Comparison of ENCODE assay signal across 14 mouse cellular contexts in genomic region chr12:112794998-112795397, GRCm38 (mm10). TPM values are rescaled to one million over a fixed set of nuclear protein-coding genes. Genes with fewer than 3 reads are reported as not detected.
DNase-seq lines count a peak whose midpoint lies in the region; ATAC-seq and TF ChIP-seq lines count a peak whose summit lies in the region.
"Had no signal": no experiment of that assay in that cellular context is flagged by ENCODE, and none has a peak within 500 bp of the region (broad histone marks: within the 10 kb centered on the region; RNA-seq: fewer than 3 reads in every experiment).

No protein-coding gene starts in this region.

- WGBS in limb, embryonic 14.5 days: 86% methylated on average over 5 of the region's 5 CpGs
- WGBS in kidney, embryonic 16.5 days: 81% methylated on average over 5 of the region's 5 CpGs
- WGBS in hindbrain, embryonic 10.5 days: 88% methylated on average over 5 of the region's 5 CpGs

- no peaks in the 10 kb centered on the region for H3K36me3 ChIP-seq in megakaryocyte, embryonic 14.5 days (replicated peaks; ENCODE audit: low read length)
- no peaks in the 10 kb centered on the region for H3K36me3 ChIP-seq in limb, embryonic 14.5 days (ENCODE audit: control insufficient read depth, insufficient read depth, low read length)
- H3K36me3 ChIP-seq in kidney, embryonic 16.5 days (ENCODE audit: insufficient read depth, low read length): no peaks in the 10 kb centered on the region
- no peaks in the 10 kb centered on the region for H3K36me3 ChIP-seq in hindbrain, embryonic 10.5 days
- H3K36me3 ChIP-seq: forebrain, embryonic 15.5 days; hindbrain, embryonic 13.5 days had no signal

- no peak for ATAC-seq in megakaryocyte, adult 5-6 weeks (ENCODE audit: poor library complexity, severe bottlenecking)
- ATAC-seq in limb, embryonic 14.5 days (ENCODE audit: low FRiP score, low read depth): no peak
- no peak for ATAC-seq in kidney, embryonic 16.5 days (ENCODE audit: low FRiP score, low TSS enrichment)
- ATAC-seq: forebrain, embryonic 15.5 days had no signal

- DNase-seq in gastrocnemius, adult 2 months: no peak
- DNase-seq in gastrocnemius, postnatal 36 days: no peak
- no peak for DNase-seq in limb, embryonic 14.5 days (ENCODE audit: low spot score)
- no peak for DNase-seq in hindbrain, embryonic 10.5 days (ENCODE audit: low spot score)
- no peak for DNase-seq in Muller cell, postnatal 12 days (ENCODE audit: inconsistent ontology term)
- DNase-seq: cerebellum, adult 8-10 months; kidney, adult 9 months had no signal

- peak overlapping the region; percentile 65 for H3K4me3 ChIP-seq in gastrocnemius, adult 2 months
- peak overlapping the region; percentile 81 for H3K4me3 ChIP-seq in megakaryocyte, embryonic 14.5 days (replicated peaks)
- no peak overlapping the region for H3K4me3 ChIP-seq in limb, embryonic 14.5 days (replicated peaks; ENCODE audit: low read length)
- H3K4me3 ChIP-seq in kidney, embryonic 16.5 days (ENCODE audit: low read length): no peak overlapping the region
- no peak overlapping the region for H3K4me3 ChIP-seq in hindbrain, embryonic 10.5 days
- H3K4me3 ChIP-seq: forebrain, embryonic 15.5 days; hindbrain, embryonic 13.5 days had no signal

- TF ChIP-seq CTCF in gastrocnemius, adult 2 months (IDR thresholded peaks at IDR 0.05): no peak

- H3K9me3 ChIP-seq in megakaryocyte, embryonic 14.5 days: no peaks in the 10 kb centered on the region
- no peaks in the 10 kb centered on the region for H3K9me3 ChIP-seq in limb, embryonic 14.5 days (ENCODE audit: control insufficient read depth, low read length)
- H3K9me3 ChIP-seq in kidney, embryonic 16.5 days (ENCODE audit: low read length): no peaks in the 10 kb centered on the region
- H3K9me3 ChIP-seq in hindbrain, embryonic 10.5 days: no peaks in the 10 kb centered on the region
- H3K9me3 ChIP-seq: forebrain, embryonic 15.5 days; hindbrain, embryonic 13.5 days had no signal

- no peak for TF ChIP-seq POLR2A in limb, embryonic 14.5 days (IDR thresholded peaks at IDR 0.05; ENCODE audit: borderline replicate concordance, extremely low read depth, insufficient read depth, insufficient read length)

- H3K27ac ChIP-seq in gastrocnemius, adult 2 months: peak overlapping the region; percentile 78
- H3K27ac ChIP-seq in limb, embryonic 14.5 days (replicated peaks; ENCODE audit: low read depth, low read length): no peak overlapping the region
- no peak overlapping the region for H3K27ac ChIP-seq in kidney, embryonic 16.5 days (ENCODE audit: low read length)
- H3K27ac ChIP-seq in hindbrain, embryonic 10.5 days: no peak overlapping the region
- H3K27ac ChIP-seq: forebrain, embryonic 15.5 days; hindbrain, embryonic 13.5 days; liver, embryonic 14.5 days had no signal

- 0 out of 2 replicates have a peak overlapping the region, but pooled peaks have one; percentile 21 for H3K9ac ChIP-seq in limb, embryonic 14.5 days (ENCODE audit: low read depth, low read length, severe bottlenecking)
- H3K9ac ChIP-seq in kidney, embryonic 16.5 days (replicated peaks; ENCODE audit: low read length): no peak overlapping the region
- H3K9ac ChIP-seq: forebrain, embryonic 15.5 days; hindbrain, embryonic 13.5 days; liver, embryonic 14.5 days had no signal

- H3K4me1 ChIP-seq in megakaryocyte, embryonic 14.5 days: peaks cover 57% of the 10 kb centered on the region
- peaks cover 29% of the 10 kb centered on the region for H3K4me1 ChIP-seq in limb, embryonic 14.5 days (ENCODE audit: control insufficient read depth, insufficient read depth, low read length)
- peaks cover 25% of the 10 kb centered on the region for H3K4me1 ChIP-seq in kidney, embryonic 16.5 days (ENCODE audit: insufficient read depth, low read length)
- H3K4me1 ChIP-seq in hindbrain, embryonic 10.5 days (replicated peaks): peaks cover 38% of the 10 kb centered on the region

- intact Hi-C loops in gastrocnemius, adult 2 months (cut with DNase I): no loop called here
- intact Hi-C loops in gastrocnemius, postnatal 36 days (cut with DNase I): no loop called here

- no peak overlapping the region for H3K4me2 ChIP-seq in limb, embryonic 14.5 days (replicated peaks; ENCODE audit: low read depth, low read length, severe bottlenecking)
- H3K4me2 ChIP-seq in kidney, embryonic 16.5 days (replicated peaks; ENCODE audit: low read depth, low read length): no peak overlapping the region
- H3K4me2 ChIP-seq: forebrain, embryonic 15.5 days; hindbrain, embryonic 13.5 days had no signal

- H3K27me3 ChIP-seq in megakaryocyte, embryonic 14.5 days (replicated peaks): peaks cover 86% of the 10 kb centered on the region
- H3K27me3 ChIP-seq in limb, embryonic 14.5 days (ENCODE audit: control insufficient read depth, insufficient read depth, low read length): no peaks in the 10 kb centered on the region
- no peaks in the 10 kb centered on the region for H3K27me3 ChIP-seq in kidney, embryonic 16.5 days (ENCODE audit: insufficient read depth, low read length)
- peaks cover 21% of the 10 kb centered on the region for H3K27me3 ChIP-seq in hindbrain, embryonic 10.5 days (ENCODE audit: insufficient read depth, poor library complexity, severe bottlenecking)
- H3K27me3 ChIP-seq: forebrain, embryonic 15.5 days had no signal

RNA-seq across cellular contexts. Expression of gene Ahnak2, which starts 7.5 kb away (rescaled TPM):
- total RNA-seq in gastrocnemius, adult 2 months (2021): 1 to 10 TPM; 5.0 to 8.5 TPM
- 1 to 10 TPM; 5.0 to 7.0 TPM for total RNA-seq in gastrocnemius, postnatal 36 days (2021)
- polyA plus RNA-seq in megakaryocyte, embryonic 14.5 days (2012; ENCODE audit: insufficient read depth, low replicate concordance): 3.3 TPM in 1 of 2 replicates, not detected in the other
- not detected in 2 replicates for total RNA-seq in megakaryocyte, adult 5-6 weeks (2015)
- 0.04 and 0.15 TPM in 2 replicates for total RNA-seq in megakaryocyte, adult 5-6 weeks (2017)
- 2.1 and 2.5 TPM in 2 replicates for polyA plus RNA-seq in limb, embryonic 14.5 days (2012; rRNA removed)
- polyA plus RNA-seq in limb, embryonic 14.5 days (2014; fragmentation: Nextera tagmentation; extraction: Ambion mirVana): 3.3 TPM in 2 replicates
- 0.91 and 1.2 TPM in 2 replicates for polyA plus RNA-seq in kidney, embryonic 16.5 days (2015; fragmentation: Nextera tagmentation; extraction: Ambion mirVana)
- 0.16 and 0.37 TPM in 2 replicates for polyA plus RNA-seq in hindbrain, embryonic 10.5 days (2016; fragmentation: Nextera tagmentation; extraction: Ambion mirVana)
- total RNA-seq: megakaryocyte progenitor cell, adult 5-6 weeks had no signal

RNA-seq across cellular contexts. Expression of gene Clba1, which starts 13.7 kb away (rescaled TPM):
- under 1 TPM; 0.20 to 0.36 TPM for total RNA-seq in gastrocnemius, adult 2 months (2021)
- total RNA-seq in gastrocnemius, postnatal 36 days (2021): under 1 TPM; 0.31 to 0.64 TPM
- polyA plus RNA-seq in megakaryocyte, embryonic 14.5 days (2012; ENCODE audit: insufficient read depth, low replicate concordance): 8.2 and 25.4 TPM in 2 replicates
- total RNA-seq in megakaryocyte, adult 5-6 weeks (2015): 0.16 and 0.32 TPM in 2 replicates
- total RNA-seq in megakaryocyte, adult 5-6 weeks (2017): 0.40 and 0.69 TPM in 2 replicates
- polyA plus RNA-seq in limb, embryonic 14.5 days (2012; rRNA removed): 3.7 and 4.8 TPM in 2 replicates
- polyA plus RNA-seq in limb, embryonic 14.5 days (2014; fragmentation: Nextera tagmentation; extraction: Ambion mirVana): 5.7 and 6.2 TPM in 2 replicates
- polyA plus RNA-seq in kidney, embryonic 16.5 days (2015; fragmentation: Nextera tagmentation; extraction: Ambion mirVana): 14.0 and 14.7 TPM in 2 replicates
- 15.5 and 17.2 TPM in 2 replicates for polyA plus RNA-seq in hindbrain, embryonic 10.5 days (2016; fragmentation: Nextera tagmentation; extraction: Ambion mirVana)

RNA-seq across cellular contexts. Expression of gene Cdca4, which starts 34.2 kb away (rescaled TPM):
- 1 to 10 TPM; 3.0 to 3.1 TPM for total RNA-seq in gastrocnemius, adult 2 months (2021)
- total RNA-seq in gastrocnemius, postnatal 36 days (2021): 1 to 10 TPM; 2.1 to 3.0 TPM
- polyA plus RNA-seq in megakaryocyte, embryonic 14.5 days (2012; ENCODE audit: insufficient read depth, low replicate concordance): 3.2 and 11.7 TPM in 2 replicates
- 62.0 and 67.7 TPM in 2 replicates for total RNA-seq in megakaryocyte, adult 5-6 weeks (2015)
- 48.9 and 57.9 TPM in 2 replicates for total RNA-seq in megakaryocyte, adult 5-6 weeks (2017)
- polyA plus RNA-seq in limb, embryonic 14.5 days (2012; rRNA removed): 81.0 and 89.9 TPM in 2 replicates
- polyA plus RNA-seq in limb, embryonic 14.5 days (2014; fragmentation: Nextera tagmentation; extraction: Ambion mirVana): 113 and 126 TPM in 2 replicates
- polyA plus RNA-seq in kidney, embryonic 16.5 days (2015; fragmentation: Nextera tagmentation; extraction: Ambion mirVana): 113 and 124 TPM in 2 replicates
- 176 and 179 TPM in 2 replicates for polyA plus RNA-seq in hindbrain, embryonic 10.5 days (2016; fragmentation: Nextera tagmentation; extraction: Ambion mirVana)

RNA-seq across cellular contexts. Expression of gene Pld4, which starts 34.5 kb away (rescaled TPM):
- total RNA-seq in gastrocnemius, adult 2 months (2021): 1 to 10 TPM; 1.7 to 4.0 TPM
- 1 to 10 TPM; 2.3 to 3.0 TPM for total RNA-seq in gastrocnemius, postnatal 36 days (2021)
- polyA plus RNA-seq in megakaryocyte, embryonic 14.5 days (2012; ENCODE audit: insufficient read depth, low replicate concordance): 11.4 and 36.3 TPM in 2 replicates
- total RNA-seq in megakaryocyte, adult 5-6 weeks (2015): 532 and 545 TPM in 2 replicates
- 316 and 364 TPM in 2 replicates for total RNA-seq in megakaryocyte, adult 5-6 weeks (2017)
- 15.7 and 16.9 TPM in 2 replicates for polyA plus RNA-seq in limb, embryonic 14.5 days (2012; rRNA removed)
- 13.4 and 14.0 TPM in 2 replicates for polyA plus RNA-seq in limb, embryonic 14.5 days (2014; fragmentation: Nextera tagmentation; extraction: Ambion mirVana)
- 7.3 and 7.4 TPM in 2 replicates for polyA plus RNA-seq in kidney, embryonic 16.5 days (2015; fragmentation: Nextera tagmentation; extraction: Ambion mirVana)
- polyA plus RNA-seq in hindbrain, embryonic 10.5 days (2016; fragmentation: Nextera tagmentation; extraction: Ambion mirVana): 5.2 and 5.7 TPM in 2 replicates

Comparison
In these comparisons a context has a peak if more than half of its experiments do, and no peak if none do; other contexts are left out.
1. H3K4me3 ChIP-seq: peak in gastrocnemius, adult 2 months (single experiment) and megakaryocyte, embryonic 14.5 days (single experiment); none in limb, embryonic 14.5 days (single experiment), kidney, embryonic 16.5 days (single experiment) and hindbrain, embryonic 10.5 days (single experiment).